In genomic region chr1:157415771-157416170, GRCm38 (mm10) we compare ENCODE assay signal across 19 mouse cellular contexts. TPM values are rescaled to one million over a fixed set of nuclear protein-coding genes. Genes with fewer than 3 reads are reported as not detected.
DNase-seq lines count a peak whose midpoint lies in the region; ATAC-seq and TF ChIP-seq lines count a peak whose summit lies in the region.
"Had no signal": no experiment of that assay in that cellular context is flagged by ENCODE, and none has a peak within 500 bp of the region (broad histone marks: within the 10 kb centered on the region; RNA-seq: fewer than 3 reads in every experiment).

No protein-coding gene starts in this region.

- no peak for DNase-seq in gastrocnemius, adult 2 months
- DNase-seq in gastrocnemius, adult 8-10 months (ENCODE audit: low spot score in 2 of 2), result no peak
- DNase-seq in heart, adult 8-10 months (ENCODE audit: low spot score), result no peak
- DNase-seq in lung, embryonic 14.5 days, result peak; percentile 28
- DNase-seq in lung, adult 18-20 months, result no peak
- DNase-seq in lung, postnatal 25 days (ENCODE audit: low spot score), result peak; percentile 19
- DNase-seq in forebrain, embryonic 11.5 days (ENCODE audit: low spot score), result no peak
- DNase-seq: adrenal gland, postnatal 25 days; cerebellum, adult 2 months; cerebellum, postnatal 36 days; kidney, postnatal 10 days; spleen, adult 18-20 months; thymus, postnatal 25 days had no signal

- TF ChIP-seq CTCF in gastrocnemius, adult 2 months (IDR thresholded peaks at IDR 0.05), result no peak
- TF ChIP-seq CTCF in lung, embryonic 14.5 days (IDR thresholded peaks at IDR 0.05; ENCODE audit: low read depth), result no peak

- peaks cover 3% of the 10 kb centered on the region; the same call in 1 of the 2 replicates for H3K36me3 ChIP-seq in heart, embryonic 16.5 days (ENCODE audit: control insufficient read depth, insufficient read depth)
- 0 out of 2 replicates have a peak, but pooled peaks cover 4% of the 10 kb centered on the region for H3K36me3 ChIP-seq in lung, embryonic 14.5 days (ENCODE audit: insufficient read depth)
- H3K36me3 ChIP-seq in forebrain, embryonic 11.5 days (ENCODE audit: control insufficient read depth, insufficient read depth, low read length), result no peaks in the 10 kb centered on the region
- H3K36me3 ChIP-seq: G1E; midbrain, embryonic 15.5 days had no signal

- H3K9me3 ChIP-seq in heart, embryonic 16.5 days (replicated peaks; ENCODE audit: control insufficient read depth, low read length), result no peaks in the 10 kb centered on the region
- H3K9me3 ChIP-seq in lung, embryonic 14.5 days (ENCODE audit: low read depth, low read length), result no peaks in the 10 kb centered on the region
- H3K9me3 ChIP-seq in forebrain, embryonic 11.5 days (ENCODE audit: control insufficient read depth, low read length), result no peaks in the 10 kb centered on the region
- H3K9me3 ChIP-seq: embryonic facial prominence, embryonic 15.5 days; midbrain, embryonic 15.5 days had no signal

- 48% methylated on average over 3 of the region's 3 CpGs for WGBS in heart, embryonic 16.5 days
- 63% methylated on average over 3 of the region's 3 CpGs for WGBS in lung, embryonic 14.5 days
- WGBS in forebrain, embryonic 11.5 days, result 76% methylated on average over 3 of the region's 3 CpGs

- H3K4me1 ChIP-seq in heart, embryonic 16.5 days (ENCODE audit: control insufficient read depth, insufficient read depth, low read length), result peaks cover 26% of the 10 kb centered on the region
- H3K4me1 ChIP-seq in lung, embryonic 14.5 days (ENCODE audit: insufficient read depth), result peaks cover 7% of the 10 kb centered on the region; the same call in 1 of the 2 replicates
- peaks cover 5% of the 10 kb centered on the region; the same call in 1 of the 2 replicates for H3K4me1 ChIP-seq in forebrain, embryonic 11.5 days (replicated peaks; ENCODE audit: control insufficient read depth, insufficient read depth, low read length)

- H3K9ac ChIP-seq in heart, embryonic 16.5 days (ENCODE audit: low read length), result no peak overlapping the region
- no peak overlapping the region for H3K9ac ChIP-seq in lung, embryonic 14.5 days
- H3K9ac ChIP-seq in forebrain, embryonic 11.5 days (ENCODE audit: low read length), result no peak overlapping the region
- H3K9ac ChIP-seq: embryonic facial prominence, embryonic 15.5 days; hindbrain, embryonic 14.5 days; midbrain, embryonic 15.5 days had no signal

- H3K27ac ChIP-seq in gastrocnemius, adult 2 months, result peak overlapping the region; percentile 82
- H3K27ac ChIP-seq in heart, embryonic 16.5 days (ENCODE audit: low read length), result peak overlapping the region; percentile 59
- H3K27ac ChIP-seq in lung, embryonic 14.5 days (ENCODE audit: low read depth), result no peak overlapping the region
- no peak overlapping the region for H3K27ac ChIP-seq in forebrain, embryonic 11.5 days (ENCODE audit: low read depth, low read length)
- H3K27ac ChIP-seq: embryonic facial prominence, embryonic 15.5 days; hindbrain, embryonic 14.5 days; midbrain, embryonic 15.5 days had no signal

- no peaks in the 10 kb centered on the region for H3K27me3 ChIP-seq in heart, embryonic 16.5 days (ENCODE audit: control insufficient read depth, insufficient read depth, low read length)
- no peaks in the 10 kb centered on the region for H3K27me3 ChIP-seq in lung, embryonic 14.5 days (ENCODE audit: insufficient read depth, low read length)
- H3K27me3 ChIP-seq in forebrain, embryonic 11.5 days (ENCODE audit: control insufficient read depth, insufficient read depth, low read length), result no peaks in the 10 kb centered on the region
- H3K27me3 ChIP-seq: embryonic facial prominence, embryonic 15.5 days; midbrain, embryonic 15.5 days had no signal

- ATAC-seq in heart, embryonic 16.5 days (replicated peaks; ENCODE audit: extremely low read depth, insufficient read depth, low FRiP score), result no peak
- no peak for ATAC-seq in lung, embryonic 14.5 days (ENCODE audit: insufficient read depth)
- ATAC-seq in forebrain, embryonic 11.5 days (replicated peaks; ENCODE audit: low FRiP score), result no peak
- ATAC-seq: midbrain, embryonic 15.5 days had no signal

- intact Hi-C loops in gastrocnemius, adult 2 months (cut with DNase I), result loop anchor here (2.0 kb wide), 1 partner anchor 31 kb away; no protein-coding TSS in a partner anchor

- H3K4me2 ChIP-seq in heart, embryonic 16.5 days (ENCODE audit: low read depth, low read length), result no peak overlapping the region
- 0 out of 2 replicates have a peak overlapping the region, but pooled peaks have one; percentile 3 for H3K4me2 ChIP-seq in lung, embryonic 14.5 days
- H3K4me2 ChIP-seq in forebrain, embryonic 11.5 days (ENCODE audit: low read depth, low read length, severe bottlenecking), result no peak overlapping the region
- H3K4me2 ChIP-seq: embryonic facial prominence, embryonic 15.5 days; hindbrain, embryonic 14.5 days; midbrain, embryonic 15.5 days had no signal

- H3K4me3 ChIP-seq in gastrocnemius, adult 2 months, result peak overlapping the region; percentile 17
- no peak overlapping the region for H3K4me3 ChIP-seq in heart, embryonic 16.5 days (ENCODE audit: low read length)
- H3K4me3 ChIP-seq in lung, embryonic 14.5 days (ENCODE audit: low read depth, low read length), result no peak overlapping the region
- no peak overlapping the region for H3K4me3 ChIP-seq in forebrain, embryonic 11.5 days (ENCODE audit: low read depth, low read length)
- H3K4me3 ChIP-seq: embryonic facial prominence, embryonic 15.5 days; midbrain, embryonic 15.5 days; myocyte had no signal

RNA-seq across cellular contexts. Expression of gene Rasal2, which starts 3.4 kb away (rescaled TPM):
- 1 to 10 TPM; 6.4 to 7.4 TPM for total RNA-seq in gastrocnemius, adult 2 months (2021)
- total RNA-seq in gastrocnemius, adult 8-10 months (2022), result 1 to 10 TPM; 4.0 to 6.1 (median 5.1) TPM
- 13.7 and 15.5 TPM in 2 replicates for polyA plus RNA-seq in heart, embryonic 16.5 days (2015; fragmentation: Nextera tagmentation; extraction: Ambion mirVana)
- total RNA-seq in heart, adult 8-10 months (2022), result 10 to 100 TPM; 20.2 to 26.5 (median 21.6) TPM
- polyA plus RNA-seq in lung, embryonic 14.5 days (2014; fragmentation: Nextera tagmentation; extraction: Ambion mirVana), result 10.3 TPM in 2 replicates
- 15.4 and 19.4 TPM in 2 replicates for polyA plus RNA-seq in forebrain, embryonic 11.5 days (2014; fragmentation: Nextera tagmentation; extraction: Ambion mirVana)

RNA-seq across cellular contexts. Expression of gene Cryzl2, which starts 42.6 kb away (rescaled TPM):
- total RNA-seq in gastrocnemius, adult 2 months (2021), result under 1 TPM; 0.33 to 0.45 TPM
- total RNA-seq in gastrocnemius, adult 8-10 months (2022), result under 1 TPM; 0.36 to 0.88 (median 0.70) TPM
- 30.2 and 33.0 TPM in 2 replicates for polyA plus RNA-seq in heart, embryonic 16.5 days (2015; fragmentation: Nextera tagmentation; extraction: Ambion mirVana)
- 10 to 100 TPM in 3 of 4 experiments, 1 to 10 TPM in 1; 9.6 to 11.9 (median 10.7) TPM for total RNA-seq in heart, adult 8-10 months (2022)
- 10.8 and 14.4 TPM in 2 replicates for polyA plus RNA-seq in lung, embryonic 14.5 days (2014; fragmentation: Nextera tagmentation; extraction: Ambion mirVana)
- polyA plus RNA-seq in forebrain, embryonic 11.5 days (2014; fragmentation: Nextera tagmentation; extraction: Ambion mirVana), result 8.4 and 9.4 TPM in 2 replicates
- polyA plus RNA-seq: G1E had no signal

Comparison
In these comparisons a context has a peak if more than half of its experiments do, and no peak if none do; other contexts are left out.
1. DNase-seq: peak in lung, embryonic 14.5 days (single experiment) and lung, postnatal 25 days (single experiment); none in gastrocnemius, adult 2 months (single experiment), gastrocnemius, adult 8-10 months (0 of 2), heart, adult 8-10 months (single experiment), lung, adult 18-20 months (0 of 2) and forebrain, embryonic 11.5 days (single experiment).
2. H3K27ac ChIP-seq: peak in gastrocnemius, adult 2 months (single experiment) and heart, embryonic 16.5 days (single experiment); none in lung, embryonic 14.5 days (single experiment) and forebrain, embryonic 11.5 days (single experiment).
3. RNA of gene Cryzl2, which starts 42.6 kb away (total RNA-seq): 9.6 to 11.9 TPM in heart, adult 8-10 months; 0.36 to 0.88 TPM in gastrocnemius, adult 8-10 months and 0.33 to 0.45 TPM in gastrocnemius, adult 2 months; every median in the first group is over 4 times any median in the second.